Mouse (Mus musculus): ENCODE results near the gene Fcgr4.

DNA sequence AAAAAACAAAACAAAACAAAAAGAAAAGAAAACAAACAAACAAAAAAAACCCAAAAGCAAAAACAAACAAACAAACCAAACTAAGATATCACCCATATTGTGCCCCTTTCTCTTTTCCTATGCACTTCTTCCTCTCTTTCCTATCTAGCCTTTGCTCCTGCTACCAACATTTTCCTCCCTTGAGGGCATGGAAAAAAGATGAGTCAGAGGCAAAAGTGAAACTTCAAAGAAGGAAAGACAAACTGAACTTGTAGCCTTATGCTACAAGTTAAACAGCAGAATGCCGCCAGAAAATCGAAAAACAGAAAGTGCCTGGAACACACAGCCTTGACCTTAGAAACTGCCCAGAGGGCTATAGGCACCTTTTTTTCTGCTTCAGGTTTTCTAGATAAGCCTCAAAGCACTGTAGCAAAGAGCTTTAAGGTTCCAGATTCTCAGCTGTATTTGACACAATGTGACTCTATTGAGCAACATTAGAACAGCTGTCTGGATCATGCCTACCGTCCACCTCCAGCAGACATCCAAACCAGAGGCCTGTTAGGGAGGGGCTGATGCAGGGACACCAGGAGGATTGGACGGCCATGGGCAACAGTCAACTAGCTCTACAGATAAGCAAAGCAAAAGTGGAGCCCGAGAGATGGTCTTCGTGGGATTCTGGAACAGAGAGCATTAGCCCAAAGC, 1.9 kb upstream of the Fcgr4 start:
- no peak for TF ChIP-seq CTCF (IDR thresholded peaks at IDR 0.05; ENCODE audit: low read depth)
- TF ChIP-seq EP300 (IDR thresholded peaks at IDR 0.05; ENCODE audit: low read depth) = no peak
